Comparison of ENCODE assay signal across 9 mouse cellular contexts in the genomic region with DNA sequence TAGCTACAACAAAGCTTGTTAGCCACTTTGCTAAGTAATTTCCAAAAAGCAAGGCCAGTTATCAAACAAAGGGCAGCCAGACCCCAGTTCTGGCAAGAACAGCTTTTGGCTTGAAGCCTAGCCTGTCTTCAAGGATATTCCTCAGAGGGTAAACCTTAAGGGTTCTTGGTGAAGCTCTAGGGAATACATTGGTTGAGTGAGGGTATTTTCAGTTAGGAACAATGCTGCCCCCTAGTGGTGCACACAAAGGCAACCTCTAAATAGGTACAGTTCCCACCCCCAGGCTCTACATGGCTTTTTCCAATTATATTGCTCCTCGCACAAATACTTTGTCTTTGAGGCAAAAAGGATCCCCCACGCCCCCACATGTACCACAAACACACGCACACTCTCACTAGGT. TPM values are rescaled to one million over a fixed set of nuclear protein-coding genes. Genes with fewer than 3 reads are reported as not detected.
A peak's percentile ranks its signal among the peaks of the same experiment; 100 is the strongest.
DNase-seq lines count a peak whose midpoint lies in the region; ATAC-seq lines count a peak whose summit lies in the region.
"Had no signal": no experiment of that assay in that cellular context is flagged by ENCODE, and none has a peak within 500 bp of the region (broad histone marks: within the 10 kb centered on the region; RNA-seq: fewer than 3 reads in every experiment).

No protein-coding gene starts in this region.

- WGBS in midbrain, embryonic 11.5 days, result 34% methylated on average over 3 of the region's 3 CpGs
- WGBS in midbrain, embryonic 13.5 days, result 22% methylated on average over 3 of the region's 3 CpGs

- no peaks in the 10 kb centered on the region for H3K27me3 ChIP-seq in midbrain, embryonic 11.5 days (ENCODE audit: control insufficient read depth, insufficient read depth, low read length)
- H3K27me3 ChIP-seq in midbrain, embryonic 13.5 days, result no peaks in the 10 kb centered on the region

- no peak overlapping the region for H3K9ac ChIP-seq in midbrain, embryonic 11.5 days (ENCODE audit: low read length)
- no peak overlapping the region for H3K9ac ChIP-seq in midbrain, embryonic 13.5 days (replicated peaks)
- H3K9ac ChIP-seq: heart, embryonic 13.5 days had no signal

- peak; percentile 93 for DNase-seq in midbrain, embryonic 11.5 days (ENCODE audit: low spot score, missing footprints)
- DNase-seq in T-cell, adult 2 months (ENCODE audit: low spot score), result peak; percentile 49
- DNase-seq in cerebellum, postnatal 4 days (ENCODE audit: low spot score in 2 of 2), result peak; percentile 31 to 60
- peak; percentile 57 to 76 for DNase-seq in heart, postnatal 10 days
- DNase-seq in left cerebral cortex, postnatal 14 days (ENCODE audit: low spot score in 2 of 2), result peak; percentile 80
- peak; percentile 67 to 70 for DNase-seq in natural killer cell, adult 2 months (ENCODE audit: low spot score in 2 of 2)
- peak; percentile 43 for DNase-seq in testis, postnatal 14 days (ENCODE audit: low spot score)

- no peak overlapping the region for H3K27ac ChIP-seq in midbrain, embryonic 11.5 days (ENCODE audit: low read depth, low read length)
- no peak overlapping the region for H3K27ac ChIP-seq in midbrain, embryonic 13.5 days
- H3K27ac ChIP-seq: heart, embryonic 13.5 days had no signal

- H3K36me3 ChIP-seq in midbrain, embryonic 11.5 days (ENCODE audit: control insufficient read depth, insufficient read depth, low read length), result peaks cover 9% of the 10 kb centered on the region; the same call in 1 of the 2 replicates
- peaks cover 46% of the 10 kb centered on the region for H3K36me3 ChIP-seq in midbrain, embryonic 13.5 days

- no peaks in the 10 kb centered on the region for H3K9me3 ChIP-seq in midbrain, embryonic 11.5 days (ENCODE audit: control insufficient read depth, low read length)
- no peaks in the 10 kb centered on the region for H3K9me3 ChIP-seq in midbrain, embryonic 13.5 days
- H3K9me3 ChIP-seq: heart, embryonic 13.5 days had no signal

- H3K4me3 ChIP-seq in midbrain, embryonic 11.5 days (ENCODE audit: low read depth, low read length), result no peak overlapping the region
- H3K4me3 ChIP-seq in midbrain, embryonic 13.5 days (replicated peaks), result no peak overlapping the region
- H3K4me3 ChIP-seq: heart, embryonic 13.5 days had no signal

- H3K4me2 ChIP-seq in midbrain, embryonic 11.5 days, result no peak overlapping the region
- no peak overlapping the region for H3K4me2 ChIP-seq in midbrain, embryonic 13.5 days (replicated peaks)
- H3K4me2 ChIP-seq: heart, embryonic 13.5 days had no signal

- intact Hi-C loops in heart, postnatal 10 days (cut with DNase I), result loop anchor here (1.0 to 2.0 kb wide), 2 partner anchors 25 to 90 kb away; no protein-coding TSS in a partner anchor
- intact Hi-C loops in left cerebral cortex, postnatal 14 days (cut with DNase I), result loop anchor here (5.0 kb wide), 1 partner anchor 87 kb away; no protein-coding TSS in a partner anchor

- ATAC-seq in midbrain, embryonic 11.5 days (ENCODE audit: low FRiP score), result no peak
- ATAC-seq in midbrain, embryonic 13.5 days, result no peak

- no peaks in the 10 kb centered on the region for H3K4me1 ChIP-seq in midbrain, embryonic 11.5 days (ENCODE audit: control insufficient read depth, insufficient read depth, low read length)
- H3K4me1 ChIP-seq in midbrain, embryonic 13.5 days (replicated peaks), result no peaks in the 10 kb centered on the region
- H3K4me1 ChIP-seq: heart, embryonic 13.5 days had no signal

RNA-seq across cellular contexts. Expression of a gene that starts 2.3 kb away (rescaled TPM):
- 1.8 TPM in 2 replicates for polyA plus RNA-seq in midbrain, embryonic 11.5 days (2014; fragmentation: Nextera tagmentation; extraction: Ambion mirVana)
- 3.8 and 4.0 TPM in 2 replicates for polyA plus RNA-seq in midbrain, embryonic 13.5 days (2015; fragmentation: Nextera tagmentation; extraction: Ambion mirVana)
- total RNA-seq in heart, postnatal 10 days (2021), result under 1 TPM; 0.30 to 0.86 TPM
- 1 to 10 TPM; 1.3 to 2.0 TPM for total RNA-seq in left cerebral cortex, postnatal 14 days (2021)

RNA-seq across cellular contexts. Expression of a gene that starts 16.1 kb away (rescaled TPM):
- polyA plus RNA-seq in midbrain, embryonic 11.5 days (2014; fragmentation: Nextera tagmentation; extraction: Ambion mirVana), result 0.34 and 1.2 TPM in 2 replicates
- 0.75 and 0.96 TPM in 2 replicates for polyA plus RNA-seq in midbrain, embryonic 13.5 days (2015; fragmentation: Nextera tagmentation; extraction: Ambion mirVana)
- total RNA-seq in heart, postnatal 10 days (2021), result not detected
- under 1 TPM; 0.79 to 0.89 TPM for total RNA-seq in left cerebral cortex, postnatal 14 days (2021)

RNA-seq across cellular contexts. Expression of a gene that starts 41.5 kb away (rescaled TPM):
- polyA plus RNA-seq in midbrain, embryonic 11.5 days (2014; fragmentation: Nextera tagmentation; extraction: Ambion mirVana), result 36.3 and 43.1 TPM in 2 replicates
- 49.6 and 50.7 TPM in 2 replicates for polyA plus RNA-seq in midbrain, embryonic 13.5 days (2015; fragmentation: Nextera tagmentation; extraction: Ambion mirVana)
- 10 to 100 TPM; 13.1 to 13.8 TPM for total RNA-seq in heart, postnatal 10 days (2021)
- total RNA-seq in left cerebral cortex, postnatal 14 days (2021), result 10 to 100 TPM; 18.8 to 25.9 TPM

RNA-seq across cellular contexts. Expression of a gene that starts 41.8 kb away (rescaled TPM):
- polyA plus RNA-seq in midbrain, embryonic 11.5 days (2014; fragmentation: Nextera tagmentation; extraction: Ambion mirVana), result 58.9 and 62.6 TPM in 2 replicates
- 61.1 and 62.9 TPM in 2 replicates for polyA plus RNA-seq in midbrain, embryonic 13.5 days (2015; fragmentation: Nextera tagmentation; extraction: Ambion mirVana)
- total RNA-seq in heart, postnatal 10 days (2021), result 10 to 100 TPM; 36.5 to 37.1 TPM
- total RNA-seq in left cerebral cortex, postnatal 14 days (2021), result 10 to 100 TPM; 38.2 to 38.4 TPM

RNA-seq across cellular contexts. Expression of a gene that starts 51.1 kb away (rescaled TPM):
- not detected in 2 replicates for polyA plus RNA-seq in midbrain, embryonic 11.5 days (2014; fragmentation: Nextera tagmentation; extraction: Ambion mirVana)
- not detected in 2 replicates for polyA plus RNA-seq in midbrain, embryonic 13.5 days (2015; fragmentation: Nextera tagmentation; extraction: Ambion mirVana)
- not detected for total RNA-seq in heart, postnatal 10 days (2021)
- not detected for total RNA-seq in left cerebral cortex, postnatal 14 days (2021)
- polyA plus RNA-seq: heart, embryonic 13.5 days had no signal

Comparison
In these comparisons a context has a peak if more than half of its experiments do, and no peak if none do; other contexts are left out.
1. DNase-seq: peak in every context shown above with its lines; median percentile 93 in midbrain, embryonic 11.5 days; 80 in left cerebral cortex, postnatal 14 days; 68 in natural killer cell, adult 2 months; 66 in heart, postnatal 10 days; 49 in T-cell, adult 2 months; 46 in cerebellum, postnatal 4 days; 43 in testis, postnatal 14 days.